Mouse (Mus musculus) intestine, embryonic 15.5 days (tissue): ENCODE data around the gene Cnot11. TPM values are rescaled to one million over a fixed set of nuclear protein-coding genes. Genes with fewer than 3 reads are reported as not detected.

Source experiments
- ATAC-seq: fragments of 200-750 bp; cut with Nextera tagmentation; 2 replicates; pipeline ENCODE4 v1.8.0; 2017; ENCODE audit warnings: moderate TSS enrichment, moderate library complexity
- H3K27ac ChIP-seq: fragments of 300-500 bp; sonication (generic); 2 replicates; pipeline ENCODE4 v1.5.1; 2015; ENCODE audit warnings: mild to moderate bottlenecking, inconsistent platforms
- H3K27me3 ChIP-seq: fragments of 300-500 bp; sonication (generic); replicated peaks from 2 replicates; pipeline ENCODE4 v1.6.1; 2015; ENCODE audit warnings: inconsistent platforms
- H3K36me3 ChIP-seq: fragments of 300-500 bp; sonication (generic); 2 replicates; pipeline ENCODE4 v1.6.1; 2015; ENCODE audit warnings: inconsistent platforms
- H3K4me1 ChIP-seq: fragments of 300-500 bp; sonication (generic); replicated peaks from 2 replicates; pipeline ENCODE4 v1.6.1; 2015; ENCODE audit warnings: inconsistent platforms
- H3K4me2 ChIP-seq: fragments of 300-500 bp; sonication (generic); replicated peaks from 2 replicates; pipeline ENCODE4 v1.6.1; 2015; ENCODE audit warnings: mild to moderate bottlenecking, inconsistent platforms
- H3K4me3 ChIP-seq: fragments of 300-500 bp; sonication (generic); replicated peaks from 2 replicates; pipeline ENCODE4 v1.5.1; 2015; ENCODE audit warnings: inconsistent platforms
- H3K9ac ChIP-seq: fragments of 300-500 bp; sonication (generic); 2 replicates; pipeline ENCODE4 v1.6.1; 2015; ENCODE audit warnings: inconsistent platforms
- H3K9me3 ChIP-seq: fragments of 300-500 bp; sonication (generic); 2 replicates; pipeline ENCODE4 v1.6.1; 2016; ENCODE audit warnings: inconsistent platforms
- WGBS: fragments of 180-500 bp; shearing (Covaris S2); methylation state at CpG from one replicate; pipeline ENCODE4 v1.1.7; 2015; 5-methylcytosine and 5-hydroxymethylcytosine counted together
- polyA plus RNA-seq: library from polyadenylated mRNA; unstranded; fragments of >200 nt; fragmentation: Nextera tagmentation; extraction: Ambion mirVana; gene quantifications from 2 replicates; pipeline ENCODE4 v1.2.1, GENCODE M21; 2015

The Cnot11 gene
- polyA plus RNA-seq, 1 experiment from 2014 or later = 20.6 TPM

- Histone ChIP-seq H3K9ac (no peak overlapping the region), H3K4me3 (no peak overlapping the region), H3K9me3 (no peaks in the 10 kb centered on the region), H3K27ac (no peak overlapping the region), H3K4me2 (no peak overlapping the region), H3K4me1 (peaks cover 4% of the 10 kb centered on the region; the same call in 1 of the 2 replicates), H3K27me3 (no peaks in the 10 kb centered on the region), H3K36me3 (peaks cover 2% of the 10 kb centered on the region; the same call in 1 of the 2 replicates)
- no peak for ATAC-seq
Observed at GRCm38 (mm10) chr1:39568079-39568478, 33.3 kb downstream of the Cnot11 start.

GRCm38 (mm10) chr1:39571653-39572052, 36.9 kb downstream of the Cnot11 start:
- H3K4me1 ChIP-seq = peaks cover 8% of the 10 kb centered on the region; the same call in 1 of the 2 replicates
- H3K9me3 ChIP-seq = no peaks in the 10 kb centered on the region
- WGBS = 30% methylated on average over 6 of the region's 6 CpGs
- no peak overlapping the region for H3K4me2 ChIP-seq
- no peak overlapping the region for H3K27ac ChIP-seq
- H3K27me3 ChIP-seq = no peaks in the 10 kb centered on the region
- H3K9ac ChIP-seq = no peak overlapping the region
- no peak overlapping the region for H3K4me3 ChIP-seq
- peaks cover 2% of the 10 kb centered on the region; the same call in 1 of the 2 replicates for H3K36me3 ChIP-seq
- ATAC-seq = no peak

- WGBS = 57% methylated on average over 7 of the region's 7 CpGs
- Histone ChIP-seq H3K4me2 (no peak overlapping the region), H3K4me1 (peaks cover 8% of the 10 kb centered on the region; the same call in 1 of the 2 replicates), H3K27ac (no peak overlapping the region), H3K9ac (no peak overlapping the region), H3K36me3 (no peaks in the 10 kb centered on the region), H3K27me3 (no peaks in the 10 kb centered on the region), H3K4me3 (no peak overlapping the region), H3K9me3 (no peaks in the 10 kb centered on the region)
- peak; percentile 50 for ATAC-seq
Observed at GRCm38 (mm10) chr1:39573890-39574289, 39.1 kb downstream of the Cnot11 start.

- WGBS = 13% methylated on average over 8 of the region's 8 CpGs
- Histone ChIP-seq H3K4me3 (peak overlapping the region; percentile 98), H3K27ac (no peak overlapping the region), H3K4me1 (peaks cover 8% of the 10 kb centered on the region; the same call in 1 of the 2 replicates), H3K36me3 (no peaks in the 10 kb centered on the region), H3K9ac (peak overlapping the region; percentile 99), H3K27me3 (no peaks in the 10 kb centered on the region), H3K4me2 (peak overlapping the region; percentile 74), H3K9me3 (no peaks in the 10 kb centered on the region)
- no peak for ATAC-seq
Observed at GRCm38 (mm10) chr1:39575778-39576375, 41.1 kb downstream of the Cnot11 start.

- ATAC-seq = peak; percentile 75
- H3K36me3 ChIP-seq = no peaks in the 10 kb centered on the region
- no peaks in the 10 kb centered on the region for H3K27me3 ChIP-seq
- H3K4me1 ChIP-seq = peaks cover 8% of the 10 kb centered on the region; the same call in 1 of the 2 replicates
- no peaks in the 10 kb centered on the region for H3K9me3 ChIP-seq
- peak overlapping the region; percentile 98 for H3K4me3 ChIP-seq
- H3K9ac ChIP-seq = peak overlapping the region; percentile 99
- under 1% methylated on average over 88 of the region's 88 CpGs for WGBS
- H3K4me2 ChIP-seq = peak overlapping the region; percentile 74
- H3K27ac ChIP-seq = peak overlapping the region; percentile 99
Observed at GRCm38 (mm10) chr1:39576431-39577243, 41.8 kb downstream of the Cnot11 start.

GRCm38 (mm10) chr1:39577253-39577705, 42.5 kb downstream of the Cnot11 start, which contains the start of gene Rnf149:
Gene Rnf149 (minus strand): TSS chr1:39577405.
- no peaks in the 10 kb centered on the region for H3K36me3 ChIP-seq
- peak within 1 kb of the TSS; percentile 98 for H3K4me3 ChIP-seq
- H3K4me2 ChIP-seq = peak within 1 kb of the TSS; percentile 74
- no peaks in the 10 kb centered on the region for H3K27me3 ChIP-seq
- H3K9me3 ChIP-seq = no peaks in the 10 kb centered on the region
- peak within 1 kb of the TSS; percentile 99 for H3K27ac ChIP-seq
- peaks cover 8% of the 10 kb centered on the region; the same call in 1 of the 2 replicates for H3K4me1 ChIP-seq
- WGBS = 1% methylated on average over 48 of the region's 49 CpGs
- peak; percentile 94 for ATAC-seq
- peak within 1 kb of the TSS; percentile 99 for H3K9ac ChIP-seq

- 0 out of 2 replicates have a peak overlapping the region, but pooled peaks have one; percentile 36 for H3K27ac ChIP-seq
- H3K9ac ChIP-seq = no peak overlapping the region
- H3K4me2 ChIP-seq = no peak overlapping the region
- no peaks in the 10 kb centered on the region for H3K36me3 ChIP-seq
- ATAC-seq = no peak
- H3K9me3 ChIP-seq = no peaks in the 10 kb centered on the region
- H3K4me3 ChIP-seq = no peak overlapping the region
- H3K27me3 ChIP-seq = no peaks in the 10 kb centered on the region
- WGBS = 71% methylated on average over 5 of the region's 5 CpGs
- 0 out of 2 replicates have a peak, but pooled peaks cover 4% of the 10 kb centered on the region for H3K4me1 ChIP-seq
Observed at GRCm38 (mm10) chr1:39578446-39578845, 43.7 kb downstream of the Cnot11 start.

GRCm38 (mm10) chr1:39579139-39579538, 44.3 kb downstream of the Cnot11 start:
- Histone ChIP-seq H3K27ac (no peak overlapping the region), H3K9me3 (no peaks in the 10 kb centered on the region), H3K4me2 (no peak overlapping the region), H3K36me3 (no peaks in the 10 kb centered on the region), H3K9ac (no peak overlapping the region), H3K4me3 (no peak overlapping the region), H3K27me3 (no peaks in the 10 kb centered on the region), H3K4me1 (0 out of 2 replicates have a peak, but pooled peaks cover 4% of the 10 kb centered on the region)
- no peak for ATAC-seq
- WGBS = 75% methylated on average over 6 of the region's 6 CpGs

GRCm38 (mm10) chr1:39581215-39581614, 46.4 kb downstream of the Cnot11 start:
- no peak overlapping the region for H3K4me3 ChIP-seq
- H3K9ac ChIP-seq = no peak overlapping the region
- H3K4me2 ChIP-seq = no peak overlapping the region
- H3K27ac ChIP-seq = no peak overlapping the region
- H3K4me1 ChIP-seq = no peaks in the 10 kb centered on the region
- 70% methylated on average over 2 of the region's 3 CpGs for WGBS
- H3K36me3 ChIP-seq = no peaks in the 10 kb centered on the region
- no peak for ATAC-seq
- H3K9me3 ChIP-seq = no peaks in the 10 kb centered on the region
- H3K27me3 ChIP-seq = no peaks in the 10 kb centered on the region

GRCm38 (mm10) chr1:39583173-39583572, 48.4 kb downstream of the Cnot11 start:
- no peaks in the 10 kb centered on the region for H3K9me3 ChIP-seq
- no peaks in the 10 kb centered on the region for H3K4me1 ChIP-seq
- no peak overlapping the region for H3K27ac ChIP-seq
- no peaks in the 10 kb centered on the region for H3K36me3 ChIP-seq
- H3K9ac ChIP-seq = no peak overlapping the region
- no peak for ATAC-seq
- WGBS = 89% methylated on average over 9 of the region's 9 CpGs
- no peaks in the 10 kb centered on the region for H3K27me3 ChIP-seq
- no peak overlapping the region for H3K4me3 ChIP-seq
- no peak overlapping the region for H3K4me2 ChIP-seq

- Histone ChIP-seq H3K36me3 (no peaks in the 10 kb centered on the region), H3K27ac (no peak overlapping the region), H3K9ac (no peak overlapping the region), H3K9me3 (no peaks in the 10 kb centered on the region), H3K4me2 (no peak overlapping the region), H3K4me1 (no peaks in the 10 kb centered on the region), H3K27me3 (no peaks in the 10 kb centered on the region), H3K4me3 (no peak overlapping the region)
- WGBS = 75% methylated on average over 9 of the region's 9 CpGs
- ATAC-seq = no peak
Observed at GRCm38 (mm10) chr1:39585416-39585815, 50.6 kb downstream of the Cnot11 start.

GRCm38 (mm10) chr1:39590193-39590592, 55.4 kb downstream of the Cnot11 start:
- Histone ChIP-seq H3K9ac (no peak overlapping the region), H3K27ac (no peak overlapping the region), H3K4me2 (no peak overlapping the region), H3K36me3 (no peaks in the 10 kb centered on the region), H3K4me3 (no peak overlapping the region), H3K27me3 (no peaks in the 10 kb centered on the region), H3K4me1 (no peaks in the 10 kb centered on the region), H3K9me3 (no peaks in the 10 kb centered on the region)
- ATAC-seq = no peak
- WGBS = 77% methylated on average over 5 of the region's 5 CpGs
